In the genomic region with DNA sequence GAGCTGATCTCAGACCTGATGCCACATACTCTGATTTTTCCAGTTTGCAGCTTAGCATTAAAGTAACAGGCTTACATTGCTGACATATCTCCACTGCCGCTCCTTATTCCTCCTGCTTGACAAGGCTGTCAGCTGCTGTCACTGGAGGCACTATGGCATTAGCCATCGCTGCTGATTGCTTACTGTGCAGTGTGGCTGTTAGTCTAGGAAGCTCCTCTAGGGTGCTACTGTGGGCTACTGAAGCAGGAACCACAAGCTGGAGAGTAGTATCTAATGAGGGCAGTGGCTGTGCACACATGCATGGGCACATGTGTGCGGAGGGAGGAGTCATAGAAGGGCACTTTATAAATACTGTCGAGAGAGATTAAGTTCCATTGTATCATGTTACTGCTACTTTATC, we compare ENCODE assay signal across 29 mouse cellular contexts.
DNase-seq lines count a peak whose midpoint lies in the region; ATAC-seq and TF ChIP-seq lines count a peak whose summit lies in the region.
"Had no signal": no experiment of that assay in that cellular context is flagged by ENCODE, and none has a peak within 500 bp of the region (broad histone marks: within the 10 kb centered on the region; RNA-seq: fewer than 3 reads in every experiment).

No protein-coding gene starts in this region.

- H3K27me3 ChIP-seq in intestine, postnatal 0 days (replicated peaks; ENCODE audit: control insufficient read depth, insufficient read depth, low read length), result no peaks in the 10 kb centered on the region
- H3K27me3 ChIP-seq in intestine, embryonic 15.5 days (replicated peaks), result no peaks in the 10 kb centered on the region
- H3K27me3 ChIP-seq in midbrain, postnatal 0 days (ENCODE audit: insufficient read depth, low read length), result no peaks in the 10 kb centered on the region
- H3K27me3 ChIP-seq in midbrain, embryonic 10.5 days (ENCODE audit: low read depth, poor library complexity, severe bottlenecking), result no peaks in the 10 kb centered on the region
- H3K27me3 ChIP-seq: forebrain, embryonic 13.5 days; hindbrain, embryonic 13.5 days; liver, embryonic 15.5 days; lung, embryonic 15.5 days; midbrain, embryonic 12.5 days; neural tube, embryonic 15.5 days had no signal

- H3K9ac ChIP-seq in intestine, postnatal 0 days (ENCODE audit: low read depth, low read length), result no peak overlapping the region
- no peak overlapping the region for H3K9ac ChIP-seq in intestine, embryonic 15.5 days
- no peak overlapping the region for H3K9ac ChIP-seq in midbrain, postnatal 0 days (replicated peaks; ENCODE audit: low read length, poor library complexity, severe bottlenecking)
- H3K9ac ChIP-seq: forebrain, embryonic 13.5 days; hindbrain, embryonic 13.5 days; liver, embryonic 15.5 days; lung, embryonic 15.5 days; midbrain, embryonic 12.5 days; neural tube, embryonic 15.5 days had no signal

- WGBS in intestine, postnatal 0 days, result 79% methylated on average over 4 of the region's 4 CpGs
- 77% methylated on average over 4 of the region's 4 CpGs for WGBS in intestine, embryonic 15.5 days
- 71% methylated on average over 4 of the region's 4 CpGs for WGBS in midbrain, postnatal 0 days
- WGBS in midbrain, embryonic 10.5 days, result 93% methylated on average over 4 of the region's 4 CpGs

- no peak overlapping the region for H3K4me3 ChIP-seq in intestine, postnatal 0 days (ENCODE audit: low read depth, low read length)
- no peak overlapping the region for H3K4me3 ChIP-seq in intestine, embryonic 15.5 days (replicated peaks)
- H3K4me3 ChIP-seq in midbrain, postnatal 0 days (ENCODE audit: low read depth, low read length), result no peak overlapping the region
- H3K4me3 ChIP-seq in midbrain, embryonic 10.5 days, result no peak overlapping the region
- H3K4me3 ChIP-seq: forebrain, embryonic 13.5 days; hindbrain, embryonic 13.5 days; limb, embryonic 10.5 days; liver, embryonic 15.5 days; lung, embryonic 15.5 days; midbrain, embryonic 12.5 days; neural tube, embryonic 15.5 days had no signal

- DNase-seq in frontal cortex, adult 2 months (ENCODE audit: extremely low spot score in 1 of 2, low spot score in 1 of 2), result no peak
- peak; percentile 22 for DNase-seq in midbrain, postnatal 0 days (ENCODE audit: low spot score)
- no peak for DNase-seq in midbrain, embryonic 10.5 days (ENCODE audit: low spot score)
- no peak for DNase-seq in spleen, postnatal 4 days (ENCODE audit: low spot score in 2 of 2)
- DNase-seq: adrenal gland, postnatal 10 days; cerebellum, adult 8-10 months; cerebellum, postnatal 36 days; gastrocnemius, postnatal 10 days; heart, adult 18-20 months; heart, postnatal 36 days; kidney, adult 11 months; kidney, postnatal 4 days; liver; lung, postnatal 4 days; right cerebral cortex, postnatal 14 days; spleen, adult 18-20 months; thymus, postnatal 25 days had no signal

- H3K9me3 ChIP-seq in intestine, postnatal 0 days (ENCODE audit: control insufficient read depth), result no peaks in the 10 kb centered on the region
- no peaks in the 10 kb centered on the region for H3K9me3 ChIP-seq in intestine, embryonic 15.5 days
- H3K9me3 ChIP-seq in midbrain, postnatal 0 days (ENCODE audit: low read length), result no peaks in the 10 kb centered on the region
- no peaks in the 10 kb centered on the region for H3K9me3 ChIP-seq in midbrain, embryonic 10.5 days (replicated peaks)
- H3K9me3 ChIP-seq: forebrain, embryonic 13.5 days; limb, embryonic 10.5 days; liver, embryonic 15.5 days; lung, embryonic 15.5 days; midbrain, embryonic 12.5 days; neural tube, embryonic 15.5 days had no signal

- H3K27ac ChIP-seq in intestine, postnatal 0 days (ENCODE audit: low read depth, low read length), result no peak overlapping the region
- no peak overlapping the region for H3K27ac ChIP-seq in intestine, embryonic 15.5 days
- H3K27ac ChIP-seq in midbrain, postnatal 0 days (ENCODE audit: low read depth, low read length), result 0 out of 2 replicates have a peak overlapping the region, but pooled peaks have one; percentile 27
- H3K27ac ChIP-seq in midbrain, embryonic 10.5 days (replicated peaks), result no peak overlapping the region
- H3K27ac ChIP-seq: forebrain, embryonic 13.5 days; hindbrain, embryonic 13.5 days; limb, embryonic 10.5 days; liver, embryonic 15.5 days; lung, embryonic 15.5 days; midbrain, embryonic 12.5 days; neural tube, embryonic 15.5 days had no signal

- peaks cover 50% of the 10 kb centered on the region for H3K36me3 ChIP-seq in intestine, postnatal 0 days (ENCODE audit: control insufficient read depth, insufficient read depth)
- H3K36me3 ChIP-seq in intestine, embryonic 15.5 days, result peaks cover 21% of the 10 kb centered on the region
- H3K36me3 ChIP-seq in midbrain, postnatal 0 days (ENCODE audit: insufficient read depth, low read length), result peaks cover 42% of the 10 kb centered on the region
- peaks cover 70% of the 10 kb centered on the region for H3K36me3 ChIP-seq in midbrain, embryonic 10.5 days

- peak; percentile 21 for ATAC-seq in frontal cortex, adult (ENCODE audit: low TSS enrichment)
- ATAC-seq in intestine, postnatal 0 days, result no peak
- ATAC-seq in intestine, embryonic 15.5 days, result no peak
- ATAC-seq in midbrain, postnatal 0 days (ENCODE audit: low FRiP score), result no peak
- ATAC-seq in monocyte, adult 5-6 weeks (replicated peaks; ENCODE audit: insufficient number of reproducible peaks, low FRiP score, low TSS enrichment, poor library complexity, severe bottlenecking), result no peak
- ATAC-seq: activated CD4-positive, CD25-positive, alpha-beta regulatory T cell, adult 4 months; forebrain, embryonic 13.5 days had no signal

- TF ChIP-seq CTCF in intestine, postnatal 0 days (IDR thresholded peaks at IDR 0.05; ENCODE audit: low read depth), result 0 out of 2 replicates have a peak, but pooled peaks have one; percentile 15
- peak; percentile 47 for TF ChIP-seq CTCF in midbrain, postnatal 0 days (IDR thresholded peaks at IDR 0.05)

- H3K4me1 ChIP-seq in intestine, postnatal 0 days (replicated peaks; ENCODE audit: control insufficient read depth, insufficient read depth, low read length), result no peaks in the 10 kb centered on the region
- H3K4me1 ChIP-seq in intestine, embryonic 15.5 days (replicated peaks), result no peaks in the 10 kb centered on the region
- no peaks in the 10 kb centered on the region for H3K4me1 ChIP-seq in midbrain, postnatal 0 days (ENCODE audit: insufficient read depth, low read length)
- no peaks in the 10 kb centered on the region for H3K4me1 ChIP-seq in midbrain, embryonic 10.5 days
- H3K4me1 ChIP-seq: forebrain, embryonic 13.5 days; hindbrain, embryonic 13.5 days; limb, embryonic 10.5 days; liver, embryonic 15.5 days; lung, embryonic 15.5 days; midbrain, embryonic 12.5 days; neural tube, embryonic 15.5 days had no signal

- no peak overlapping the region for H3K4me2 ChIP-seq in intestine, postnatal 0 days (replicated peaks; ENCODE audit: low read depth)
- H3K4me2 ChIP-seq in intestine, embryonic 15.5 days (replicated peaks), result no peak overlapping the region
- no peak overlapping the region for H3K4me2 ChIP-seq in midbrain, postnatal 0 days (ENCODE audit: low read depth, low read length, poor library complexity, severe bottlenecking)
- H3K4me2 ChIP-seq: forebrain, embryonic 13.5 days; hindbrain, embryonic 13.5 days; liver, embryonic 15.5 days; lung, embryonic 15.5 days; midbrain, embryonic 12.5 days; neural tube, embryonic 15.5 days had no signal
